Mouse (Mus musculus) kidney, postnatal 0 days (tissue): Measurements from ENCODE around the gene Toe1. TPM values are rescaled to one million over a fixed set of nuclear protein-coding genes. Genes with fewer than 3 reads are reported as not detected.
A peak's percentile ranks its signal among the peaks of the same experiment; 100 is the strongest.

Experiments used
- ATAC-seq: fragments of 200-750 bp; cut with Nextera tagmentation; replicated peaks from 2 replicates; pipeline ENCODE4 v1.8.0; 2017; ENCODE audit warnings: low read depth, moderate number of reproducible peaks, moderate TSS enrichment, moderate library complexity; ENCODE audit not compliant: low FRiP score
- DNase-seq: peaks from one replicate; pipeline ENCODE4 v3.0.0-alpha.2; 2016; ENCODE audit warnings: low spot score
- H3K27ac ChIP-seq: fragments of 300-500 bp; sonication (generic); 2 replicates; pipeline ENCODE4 v1.5.1; 2014; ENCODE audit warnings: mild to moderate bottlenecking
- H3K27me3 ChIP-seq: fragments of 300-500 bp; sonication (generic); 2 replicates; pipeline ENCODE4 v1.6.1; 2014; ENCODE audit warnings: low read length, mixed read lengths; ENCODE audit not compliant: insufficient read depth
- H3K36me3 ChIP-seq: fragments of 300-500 bp; sonication (generic); 2 replicates; pipeline ENCODE4 v1.6.1; 2014; ENCODE audit warnings: low read length, mixed read lengths; ENCODE audit not compliant: insufficient read depth
- H3K4me1 ChIP-seq: fragments of 300-500 bp; sonication (generic); replicated peaks from 2 replicates; pipeline ENCODE4 v1.6.1; 2014; ENCODE audit warnings: antibody characterized with exemption, low read length, mixed read lengths; ENCODE audit not compliant: insufficient read depth
- H3K4me2 ChIP-seq: fragments of 300-500 bp; sonication (generic); 2 replicates; pipeline ENCODE4 v1.6.1; 2014; ENCODE audit warnings: mild to moderate bottlenecking, low read length, moderate library complexity, mixed read lengths
- H3K4me3 ChIP-seq: fragments of 300-500 bp; sonication (generic); replicated peaks from 2 replicates; pipeline ENCODE4 v1.5.1; 2014; ENCODE audit warnings: low read depth, low read length
- H3K9ac ChIP-seq: fragments of 300-500 bp; sonication (generic); 2 replicates; pipeline ENCODE4 v1.6.1; 2014; ENCODE audit warnings: low read depth, low read length
- H3K9me3 ChIP-seq: fragments of 300-500 bp; sonication (generic); replicated peaks from 2 replicates; pipeline ENCODE4 v1.6.1; 2016; ENCODE audit warnings: low read length, inconsistent platforms, mixed read lengths
- CTCF ChIP-seq: IDR thresholded peaks from 2 replicates; pipeline ENCODE4 v1.5.1; 2016; ENCODE audit warnings: antibody characterized with exemption, low read depth, mild to moderate bottlenecking, moderate library complexity
- WGBS: fragments of 180-500 bp; shearing (Covaris S2); extraction: QIAGEN DNeasy Blood & Tissue Kit; methylation state at CpG from one replicate; pipeline ENCODE4 v1.1.7; 2014; 5-methylcytosine and 5-hydroxymethylcytosine counted together
- polyA plus RNA-seq: library from polyadenylated mRNA; unstranded; fragments of >200 nt; fragmentation: Nextera tagmentation; extraction: Ambion mirVana; gene quantifications from 2 replicates; pipeline ENCODE4 v1.2.1, GENCODE M21; 2015

The Toe1 gene
- polyA plus RNA-seq, 1 experiment from 2014 or later: 28.9 TPM

DNA sequence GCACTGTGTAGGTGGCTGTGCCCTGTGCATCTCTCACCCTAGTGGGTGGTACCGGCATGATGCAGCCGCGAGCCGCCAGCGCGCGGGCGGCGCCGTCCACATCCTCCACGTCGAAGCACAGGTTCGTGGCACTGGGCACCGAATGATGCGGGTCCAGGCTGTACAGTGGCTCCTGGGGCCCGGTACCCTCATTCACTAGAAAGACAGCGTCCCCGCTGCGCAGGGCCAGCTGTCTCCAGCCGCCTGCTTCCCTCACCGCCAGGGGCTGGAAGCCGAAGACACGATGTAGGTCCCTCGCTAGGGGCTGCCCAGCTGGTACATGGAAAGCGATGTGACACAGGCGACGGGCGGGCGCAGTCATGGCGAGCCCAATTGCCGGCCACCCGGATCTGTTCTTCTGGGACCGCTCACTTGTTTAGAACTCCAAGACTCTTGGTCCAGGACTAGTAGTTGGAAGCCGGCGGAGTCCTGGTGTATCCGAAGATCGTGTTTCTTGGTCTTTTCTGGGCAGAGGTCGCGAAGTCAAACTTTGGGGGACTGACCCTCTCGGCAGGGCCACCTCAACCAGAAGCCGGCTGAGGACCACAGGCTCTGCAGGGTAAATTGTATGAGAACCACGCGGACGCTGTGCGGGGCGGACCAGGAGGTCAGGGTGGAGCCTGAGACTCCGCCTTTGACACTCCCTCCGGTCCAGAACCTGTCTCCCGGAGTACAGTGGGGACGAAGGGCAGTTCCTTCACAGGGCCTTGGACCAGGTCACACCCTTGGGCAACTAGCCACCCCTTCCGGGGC is 13.7 kb upstream of the Toe1 start:
- H3K4me3 ChIP-seq: peak overlapping the region; percentile 42
- DNase-seq (peak; percentile 75), ATAC-seq (peak; percentile 85)
- H3K4me2 ChIP-seq: peak overlapping the region; percentile 91
- no peaks in the 10 kb centered on the region for H3K4me1 ChIP-seq
- no peak overlapping the region for H3K27ac ChIP-seq
- peak; percentile 52 for TF ChIP-seq CTCF
- H3K9ac ChIP-seq: peak overlapping the region; percentile 44
- no peaks in the 10 kb centered on the region for H3K36me3 ChIP-seq
- H3K9me3 ChIP-seq: no peaks in the 10 kb centered on the region
- WGBS: under 1% methylated on average over 51 of the region's 51 CpGs
- H3K27me3 ChIP-seq: no peaks in the 10 kb centered on the region

DNA sequence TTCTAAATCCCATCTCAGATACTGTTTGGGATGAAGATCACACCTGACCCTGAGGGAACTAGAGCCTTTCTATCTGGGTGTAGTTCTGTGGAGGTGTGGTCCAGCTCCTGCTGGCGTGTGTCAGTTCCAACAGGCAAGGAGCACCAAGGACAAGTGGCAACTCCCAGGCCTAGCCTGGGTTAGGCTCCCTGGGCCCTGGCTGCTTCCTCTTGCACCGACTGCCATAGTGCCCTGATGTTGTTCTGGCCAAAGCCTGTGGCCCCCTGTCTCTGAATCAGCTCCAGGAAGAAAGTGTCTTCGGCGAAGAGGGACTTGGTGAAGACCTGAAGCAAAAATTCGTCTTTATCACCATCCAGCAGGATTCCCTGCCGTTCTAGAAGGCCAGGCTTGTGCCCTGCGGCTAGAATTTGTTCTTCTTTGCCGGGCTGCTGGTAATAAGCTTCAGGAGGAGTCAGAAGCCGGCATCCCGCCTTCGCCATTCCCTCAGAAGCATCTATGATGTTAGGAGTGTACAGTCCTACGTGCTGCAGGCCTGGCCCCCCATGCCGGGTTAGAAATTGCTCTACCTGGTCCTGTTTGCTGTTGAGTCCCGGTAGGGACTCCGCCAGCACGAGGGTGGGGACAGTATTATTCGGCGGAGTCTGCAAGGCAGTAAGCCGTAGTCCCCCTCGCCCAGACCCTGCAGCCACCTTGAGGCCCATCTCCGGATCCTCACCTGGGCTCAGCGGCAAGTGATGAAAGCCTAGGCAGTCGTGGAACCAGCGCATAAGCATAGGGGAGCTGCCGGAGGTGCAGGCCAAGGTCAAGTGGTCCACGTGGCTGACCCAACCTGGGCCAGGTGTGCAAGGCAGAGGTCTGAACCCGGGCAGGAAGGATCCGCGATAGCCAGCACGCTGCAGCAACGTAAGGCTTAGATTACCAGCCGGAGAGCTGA is 12.8 kb upstream of the Toe1 start:
- Histone ChIP-seq H3K36me3 (no peaks in the 10 kb centered on the region), H3K9ac (peak overlapping the region; percentile 44; the same call in 1 of the 2 replicates), H3K4me2 (peak overlapping the region; percentile 91), H3K27me3 (no peaks in the 10 kb centered on the region), H3K4me1 (no peaks in the 10 kb centered on the region), H3K4me3 (peak overlapping the region; percentile 42), H3K27ac (no peak overlapping the region), H3K9me3 (no peaks in the 10 kb centered on the region)
- no peak for TF ChIP-seq CTCF
- ATAC-seq (no peak), DNase-seq (no peak)
- WGBS: 29% methylated on average over 32 of the region's 32 CpGs

DNA sequence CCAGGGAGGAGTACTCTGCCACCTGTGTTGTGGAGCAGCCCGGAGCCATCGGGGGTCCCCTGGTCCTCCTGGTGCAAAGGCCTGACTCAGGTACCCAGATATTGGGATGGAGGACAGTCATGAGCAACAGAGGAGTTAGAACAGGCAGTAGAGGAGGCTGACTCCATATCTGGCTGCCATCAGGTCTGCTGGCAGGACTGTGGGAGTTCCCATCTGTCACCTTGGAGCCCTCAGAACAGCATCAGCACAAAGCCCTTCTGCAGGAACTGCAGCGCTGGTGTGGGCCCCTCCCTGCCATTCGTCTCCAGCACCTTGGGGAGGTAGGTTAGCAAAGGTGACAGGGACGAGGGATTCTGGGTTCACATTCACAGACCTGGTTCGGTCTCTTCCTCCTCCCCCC is 10.0 kb upstream of the Toe1 start:
- Histone ChIP-seq H3K4me1 (no peaks in the 10 kb centered on the region), H3K4me3 (no peak overlapping the region), H3K4me2 (no peak overlapping the region), H3K9me3 (no peaks in the 10 kb centered on the region), H3K9ac (no peak overlapping the region), H3K27me3 (no peaks in the 10 kb centered on the region), H3K36me3 (no peaks in the 10 kb centered on the region), H3K27ac (no peak overlapping the region)
- no peak for DNase-seq
- TF ChIP-seq CTCF: no peak
- ATAC-seq: no peak
- WGBS: 90% methylated on average over 6 of the region's 6 CpGs

DNA sequence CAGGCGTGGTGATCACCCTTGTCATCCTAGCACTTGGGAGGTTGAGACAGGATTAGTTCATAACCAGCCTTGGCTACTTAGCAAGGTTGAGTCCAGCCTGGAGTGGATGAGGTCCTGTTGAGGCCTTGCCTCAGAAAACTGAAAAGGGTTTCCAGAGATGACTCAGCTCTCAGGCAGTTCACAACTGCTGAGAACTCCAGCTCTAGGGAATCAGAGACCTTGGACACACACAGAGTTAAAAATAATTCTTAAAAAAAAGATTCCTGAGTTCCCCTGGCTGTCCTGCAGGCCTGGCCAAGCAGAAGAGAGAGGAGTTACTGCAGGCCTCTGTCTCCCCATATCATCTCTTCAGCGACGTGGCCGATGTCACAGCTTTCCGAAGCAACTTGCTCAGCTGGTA is 7.8 kb upstream of the Toe1 start:
- DNase-seq (no peak), ATAC-seq (no peak)
- Histone ChIP-seq H3K36me3 (no peaks in the 10 kb centered on the region), H3K4me1 (no peaks in the 10 kb centered on the region), H3K4me3 (no peak overlapping the region), H3K27me3 (no peaks in the 10 kb centered on the region), H3K4me2 (no peak overlapping the region), H3K9me3 (no peaks in the 10 kb centered on the region), H3K27ac (no peak overlapping the region), H3K9ac (no peak overlapping the region)
- 79% methylated on average over 5 of the region's 5 CpGs for WGBS
- TF ChIP-seq CTCF: no peak

DNA sequence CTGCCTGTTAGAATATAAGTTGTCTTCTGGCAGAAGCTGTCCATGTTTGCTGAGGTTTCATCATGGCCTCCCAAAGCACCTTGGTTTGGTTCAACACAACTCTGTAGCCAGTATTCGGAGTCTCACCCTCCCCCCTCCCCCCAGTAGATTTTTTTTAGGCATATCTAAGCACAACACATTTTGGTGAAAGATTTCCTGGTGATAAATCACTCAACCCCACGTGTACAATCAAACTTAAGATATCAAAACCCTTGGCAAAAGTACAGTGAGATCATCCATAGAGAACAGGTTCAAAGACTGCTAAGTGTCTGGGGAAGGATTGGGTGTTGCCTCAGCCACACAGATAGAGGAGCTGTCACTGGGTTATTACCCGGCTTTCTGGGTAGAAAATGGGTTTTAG is 3.6 kb upstream of the Toe1 start:
- Histone ChIP-seq H3K4me3 (no peak overlapping the region), H3K9me3 (no peaks in the 10 kb centered on the region), H3K36me3 (0 out of 2 replicates have a peak, but pooled peaks cover 2% of the 10 kb centered on the region), H3K4me2 (no peak overlapping the region), H3K9ac (no peak overlapping the region), H3K27me3 (no peaks in the 10 kb centered on the region), H3K4me1 (peaks cover 7% of the 10 kb centered on the region; the same call in 1 of the 2 replicates), H3K27ac (no peak overlapping the region)
- DNase-seq (no peak), ATAC-seq (no peak)
- WGBS: 69% methylated on average over 3 of the region's 3 CpGs
- TF ChIP-seq CTCF: no peak

DNA sequence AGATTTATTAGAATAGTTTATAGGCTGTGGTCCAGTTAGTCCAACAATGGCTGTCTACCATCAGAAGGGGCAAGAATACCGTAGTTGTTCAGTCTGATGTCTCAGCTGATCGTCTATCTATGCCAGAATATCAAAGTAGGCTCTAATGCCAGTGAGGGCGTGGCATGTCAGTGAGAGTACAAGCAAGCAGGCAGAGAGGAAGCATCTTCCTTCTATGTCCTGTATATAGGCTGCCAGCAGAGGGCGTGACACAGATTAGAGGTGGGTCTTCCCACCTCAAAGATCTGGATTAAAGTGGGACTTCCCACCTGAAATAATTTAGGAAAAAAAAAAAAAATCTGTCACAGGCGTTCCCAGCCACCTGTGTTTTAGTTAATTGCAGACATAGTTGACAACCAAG is 7.5 kb downstream of the Toe1 start:
- Histone ChIP-seq H3K9me3 (no peaks in the 10 kb centered on the region), H3K4me1 (no peaks in the 10 kb centered on the region), H3K9ac (no peak overlapping the region), H3K36me3 (peaks cover 24% of the 10 kb centered on the region), H3K4me2 (no peak overlapping the region), H3K27me3 (no peaks in the 10 kb centered on the region), H3K27ac (no peak overlapping the region), H3K4me3 (no peak overlapping the region)
- ATAC-seq (no peak), DNase-seq (peak; percentile 54)
- 44% methylated on average over 5 of the region's 5 CpGs for WGBS
- peak; percentile 54 for TF ChIP-seq CTCF
